Mouse (Mus musculus) spleen, postnatal 4 days (tissue): ENCODE measurements around the gene Olfr458.
"Not testable (repeated sequence)": the region's sequence is repeated elsewhere in the genome, so short reads cannot be mapped to it uniquely, and the experiment has no call there.

Experiments
- DNase-seq, 2 experiments: peaks; one replicate each; pipeline ENCODE4 v3.0.0; 2022; ENCODE audit warnings: low spot score in 2 of 2

Olfr458 gene

GRCm38 (mm10) chr6:42465096-42465495 is at the start of gene Olfr458:
Olfr458 (minus strand) TSS chr6:42465196.
- no peak for DNase-seq

GRCm38 (mm10) chr6:42513461-42513860 is 48.5 kb upstream of the Olfr458 start:
- no peak for DNase-seq

GRCm38 (mm10) chr6:42509311-42509710 is 44.3 kb upstream of the Olfr458 start:
- no peak for DNase-seq

- no peak for DNase-seq
Measured at GRCm38 (mm10) chr6:42503478-42503877, 38.5 kb upstream of the Olfr458 start.

GRCm38 (mm10) chr6:42489731-42490130 is 24.7 kb upstream of the Olfr458 start:
- DNase-seq: no peak

GRCm38 (mm10) chr6:42487114-42487513 is 22.1 kb upstream of the Olfr458 start, which contains the start of gene Olfr456:
Olfr456 (minus strand) TSS chr6:42487214.
- no peak for DNase-seq

- DNase-seq: no peak
Measured at GRCm38 (mm10) chr6:42484633-42485032, 19.6 kb upstream of the Olfr458 start.

- DNase-seq: no peak
Measured at GRCm38 (mm10) chr6:42476235-42476634, 11.2 kb upstream of the Olfr458 start, which contains the start of gene Olfr457. Olfr457 (minus strand) TSS chr6:42476335.

- not testable (repeated sequence) for DNase-seq
Measured at GRCm38 (mm10) chr6:42471298-42471697, 6.3 kb upstream of the Olfr458 start.

GRCm38 (mm10) chr6:42470542-42470941 is 5.5 kb upstream of the Olfr458 start:
- DNase-seq: no peak

- no peak for DNase-seq
Measured at GRCm38 (mm10) chr6:42447381-42447780, 17.6 kb downstream of the Olfr458 start.

- no peak for DNase-seq
Measured at GRCm38 (mm10) chr6:42444491-42444890, 20.5 kb downstream of the Olfr458 start.

GRCm38 (mm10) chr6:42441395-42441794 is 23.6 kb downstream of the Olfr458 start:
- DNase-seq: no peak

GRCm38 (mm10) chr6:42435490-42435889 is 29.5 kb downstream of the Olfr458 start:
- no peak for DNase-seq

GRCm38 (mm10) chr6:42434446-42434845 is 30.6 kb downstream of the Olfr458 start, which contains the start of gene Tas2r126:
Tas2r126 (plus strand) TSS chr6:42434535.
- DNase-seq: no peak

GRCm38 (mm10) chr6:42433554-42433953 is 31.4 kb downstream of the Olfr458 start:
- DNase-seq: no peak

- no peak for DNase-seq
Measured at GRCm38 (mm10) chr6:42426337-42426736, 38.7 kb downstream of the Olfr458 start.

GRCm38 (mm10) chr6:42424472-42424871 is 40.5 kb downstream of the Olfr458 start:
- peak in 1 of 2 experiments; percentile 7 for DNase-seq

GRCm38 (mm10) chr6:42421439-42421838 is 43.6 kb downstream of the Olfr458 start:
- peak in 1 of 2 experiments; percentile 19 for DNase-seq

- peak in 1 of 2 experiments; percentile 2 for DNase-seq
Measured at GRCm38 (mm10) chr6:42419443-42419842, 45.6 kb downstream of the Olfr458 start.
